Mouse (Mus musculus): ENCODE data around the gene Fbxo48. TPM values are rescaled to one million over a fixed set of nuclear protein-coding genes. Genes with fewer than 3 reads are reported as not detected.

The Fbxo48 gene
- total and polyA plus RNA-seq, 3 experiments = 1.3 to 48.9 (median 16.0) TPM

GRCm38 (mm10) chr11:16996818-16997217, 45.6 kb downstream of the Fbxo48 start:
- Histone ChIP-seq H3K36me3 (replicated peaks) (peaks cover 64% of the 10 kb centered on the region), H3K4me3 (ENCODE audit: low read depth, low read length) (no peak overlapping the region), H3K4me1 (ENCODE audit: insufficient read depth, low read depth, low read length) (peaks cover 19% of the 10 kb centered on the region), H3K27me3 (ENCODE audit: insufficient read depth, low read length) (no peaks in the 10 kb centered on the region), H3K9me3 (replicated peaks) (no peaks in the 10 kb centered on the region)
- no peak for TF ChIP-seq GATA1 (IDR thresholded peaks at IDR 0.05; ENCODE audit: borderline replicate concordance, low read length)
- no peak for TF ChIP-seq CTCF (IDR thresholded peaks at IDR 0.05; ENCODE audit: low read depth, low read length)
- TF ChIP-seq GATA2 (IDR thresholded peaks at IDR 0.05; ENCODE audit: borderline replicate concordance, low read depth, low read length) = no peak
- TF ChIP-seq TAL1 (conservative IDR thresholded peaks at IDR 0.05; ENCODE audit: low read depth, low read length) = no peak
- TF ChIP-seq POLR2AphosphoS5 (IDR thresholded peaks at IDR 0.05; ENCODE audit: insufficient replicate concordance, low read depth, low read length) = no peak
- ATAC-seq (ENCODE audit: extremely low read depth, insufficient number of reproducible peaks, low FRiP score, poor library complexity, severe bottlenecking) = no peak
- no peak for DNase-seq (ENCODE audit: low spot score)

GRCm38 (mm10) chr11:16997465-16997864, 46.3 kb downstream of the Fbxo48 start:
- Histone ChIP-seq H3K9me3 (replicated peaks) (no peaks in the 10 kb centered on the region), H3K36me3 (replicated peaks) (peaks cover 58% of the 10 kb centered on the region), H3K4me1 (ENCODE audit: insufficient read depth, low read depth, low read length) (peaks cover 24% of the 10 kb centered on the region), H3K4me3 (ENCODE audit: low read depth, low read length) (no peak overlapping the region), H3K27me3 (ENCODE audit: insufficient read depth, low read length) (no peaks in the 10 kb centered on the region)
- TF ChIP-seq POLR2AphosphoS5 (IDR thresholded peaks at IDR 0.05; ENCODE audit: insufficient replicate concordance, low read depth, low read length) = no peak
- TF ChIP-seq GATA2 (IDR thresholded peaks at IDR 0.05; ENCODE audit: borderline replicate concordance, low read depth, low read length) = no peak
- no peak for TF ChIP-seq TAL1 (conservative IDR thresholded peaks at IDR 0.05; ENCODE audit: low read depth, low read length)
- TF ChIP-seq CTCF (IDR thresholded peaks at IDR 0.05; ENCODE audit: low read depth, low read length) = no peak
- TF ChIP-seq GATA1 (IDR thresholded peaks at IDR 0.05; ENCODE audit: borderline replicate concordance, low read length) = no peak
- no peak for ATAC-seq (ENCODE audit: extremely low read depth, insufficient number of reproducible peaks, low FRiP score, poor library complexity, severe bottlenecking)
- no peak for DNase-seq (ENCODE audit: low spot score)

DNA sequence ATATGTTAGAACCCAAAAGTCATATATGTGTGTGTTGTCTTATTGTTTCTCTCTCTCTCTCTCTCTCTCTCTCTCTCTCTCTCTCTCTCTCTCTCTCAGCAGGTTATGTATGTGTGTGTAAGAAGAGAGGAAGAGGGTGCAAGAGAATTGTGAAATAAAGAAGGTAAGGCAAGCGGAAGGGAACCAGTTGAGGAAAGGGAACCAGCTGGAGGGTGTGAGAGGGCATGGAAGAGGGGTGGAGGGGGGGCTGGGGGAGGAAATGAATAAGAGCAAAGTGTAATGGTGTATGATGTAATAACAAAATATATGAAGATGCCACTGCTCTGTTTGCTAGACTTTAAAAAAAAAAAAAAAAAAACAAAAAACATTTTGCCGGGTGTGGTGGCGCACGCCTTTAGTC, 48.2 kb downstream of the Fbxo48 start:
- H3K4me1 ChIP-seq (ENCODE audit: insufficient read depth, low read depth, low read length) = peaks cover 43% of the 10 kb centered on the region
- TF ChIP-seq CTCF (IDR thresholded peaks at IDR 0.05; ENCODE audit: low read depth, low read length) = no peak
- no peak for TF ChIP-seq POLR2AphosphoS5 (IDR thresholded peaks at IDR 0.05; ENCODE audit: insufficient replicate concordance, low read depth, low read length)
- TF ChIP-seq GATA2 (IDR thresholded peaks at IDR 0.05; ENCODE audit: borderline replicate concordance, low read depth, low read length) = no peak

DNA sequence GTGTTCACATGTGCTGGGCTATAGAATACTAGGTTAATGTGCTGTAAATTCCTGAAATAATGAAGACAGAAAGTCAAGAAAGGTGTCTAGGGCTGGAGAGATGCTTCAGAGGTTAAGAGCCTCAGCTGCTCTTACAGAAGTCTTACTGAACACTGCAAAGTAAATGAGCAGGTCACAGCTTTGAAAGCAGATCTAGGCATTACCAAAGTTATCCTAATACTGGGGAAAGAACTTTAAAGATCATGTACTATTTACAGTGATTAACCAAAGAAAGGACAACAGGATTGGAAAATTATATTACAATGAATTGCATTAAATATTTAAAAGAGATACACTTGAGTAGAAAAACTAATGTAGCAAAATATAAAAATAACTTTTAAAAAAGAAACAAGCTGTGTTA, 48.8 kb downstream of the Fbxo48 start:
- TF ChIP-seq GATA1 (IDR thresholded peaks at IDR 0.05; ENCODE audit: borderline replicate concordance, low read length) (no peak), GATA2 (IDR thresholded peaks at IDR 0.05; ENCODE audit: borderline replicate concordance, low read depth, low read length) (no peak), TAL1 (conservative IDR thresholded peaks at IDR 0.05; ENCODE audit: low read depth, low read length) (no peak), CTCF (IDR thresholded peaks at IDR 0.05; ENCODE audit: low read depth, low read length) (no peak), POLR2AphosphoS5 (IDR thresholded peaks at IDR 0.05; ENCODE audit: insufficient replicate concordance, low read depth, low read length) (no peak)
- ATAC-seq (ENCODE audit: extremely low read depth, insufficient number of reproducible peaks, low FRiP score, poor library complexity, severe bottlenecking) = no peak
- Histone ChIP-seq H3K36me3 (replicated peaks) (peaks cover 36% of the 10 kb centered on the region), H3K27me3 (ENCODE audit: insufficient read depth, low read length) (no peaks in the 10 kb centered on the region), H3K4me1 (ENCODE audit: insufficient read depth, low read depth, low read length) (peaks cover 48% of the 10 kb centered on the region), H3K9me3 (replicated peaks) (no peaks in the 10 kb centered on the region), H3K4me3 (ENCODE audit: low read depth, low read length) (no peak overlapping the region)
- no peak for DNase-seq (ENCODE audit: low spot score)

More for the DNA sequence above, 48.2 kb downstream of the Fbxo48 start:
- H3K27me3 ChIP-seq (ENCODE audit: insufficient read depth, low read length) = no peaks in the 10 kb centered on the region
- no peak for ATAC-seq (ENCODE audit: extremely low read depth, insufficient number of reproducible peaks, low FRiP score, poor library complexity, severe bottlenecking)
- no peak for DNase-seq (ENCODE audit: low spot score)
- no peak overlapping the region for H3K4me3 ChIP-seq (ENCODE audit: low read depth, low read length)
- H3K9me3 ChIP-seq (replicated peaks) = no peaks in the 10 kb centered on the region
- H3K36me3 ChIP-seq (replicated peaks) = peaks cover 42% of the 10 kb centered on the region

- Histone ChIP-seq H3K4me3 (ENCODE audit: low read depth, low read length) (no peak overlapping the region), H3K36me3 (replicated peaks) (peaks cover 29% of the 10 kb centered on the region), H3K9me3 (replicated peaks) (no peaks in the 10 kb centered on the region), H3K4me1 (ENCODE audit: insufficient read depth, low read depth, low read length) (peaks cover 54% of the 10 kb centered on the region), H3K27me3 (ENCODE audit: insufficient read depth, low read length) (no peaks in the 10 kb centered on the region)
- ATAC-seq (ENCODE audit: extremely low read depth, insufficient number of reproducible peaks, low FRiP score, poor library complexity, severe bottlenecking) (no peak), DNase-seq (ENCODE audit: low spot score) (no peak)
- TF ChIP-seq GATA2 (IDR thresholded peaks at IDR 0.05; ENCODE audit: borderline replicate concordance, low read depth, low read length) (no peak), POLR2AphosphoS5 (IDR thresholded peaks at IDR 0.05; ENCODE audit: insufficient replicate concordance, low read depth, low read length) (no peak), GATA1 (IDR thresholded peaks at IDR 0.05; ENCODE audit: borderline replicate concordance, low read length) (no peak), TAL1 (conservative IDR thresholded peaks at IDR 0.05; ENCODE audit: low read depth, low read length) (no peak), CTCF (IDR thresholded peaks at IDR 0.05; ENCODE audit: low read depth, low read length) (no peak)
These were observed 49.5 kb downstream of the Fbxo48 start for GRCm38 (mm10) chr11:17000353-17001334.

DNA sequence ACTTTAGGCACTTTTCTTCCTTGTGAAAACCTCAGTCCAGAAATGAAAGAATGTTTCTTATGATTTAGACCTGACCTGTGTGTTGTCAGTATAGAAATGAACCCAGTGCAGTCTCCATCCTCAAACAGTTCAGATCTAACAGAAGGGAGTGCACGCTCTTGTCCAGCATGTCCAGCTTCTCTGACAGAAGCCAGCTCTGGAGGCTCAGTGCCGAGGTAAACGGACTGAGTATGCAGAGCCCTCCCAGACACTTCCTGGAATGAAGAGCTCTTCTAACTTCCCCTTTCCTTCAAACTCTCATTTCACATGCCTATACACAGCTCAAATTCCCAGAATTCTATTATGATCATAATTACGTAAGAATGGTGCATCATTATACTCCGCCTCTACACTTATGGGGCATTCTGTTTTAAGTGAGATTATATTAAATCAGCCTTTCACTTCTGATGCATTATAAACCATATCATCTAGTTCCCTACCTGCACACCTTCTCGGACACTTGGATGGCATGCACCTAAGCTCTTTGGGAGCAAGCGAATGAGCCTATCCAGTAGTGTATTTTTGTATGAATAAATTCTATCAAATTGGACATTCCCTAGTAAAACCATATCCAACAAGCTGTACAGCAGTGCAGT, 51.7 kb downstream of the Fbxo48 start:
- ATAC-seq (ENCODE audit: extremely low read depth, insufficient number of reproducible peaks, low FRiP score, poor library complexity, severe bottlenecking) (peak; percentile 58), DNase-seq (ENCODE audit: low spot score) (peak; percentile 42)
- H3K4me3 ChIP-seq (ENCODE audit: low read depth, low read length) = peak overlapping the region; percentile 48; the same call in 1 of the 2 replicates
- peaks cover 68% of the 10 kb centered on the region for H3K4me1 ChIP-seq (ENCODE audit: insufficient read depth, low read depth, low read length)
- H3K36me3 ChIP-seq (replicated peaks) = peaks cover 19% of the 10 kb centered on the region
- no peaks in the 10 kb centered on the region for H3K9me3 ChIP-seq (replicated peaks)
- no peaks in the 10 kb centered on the region for H3K27me3 ChIP-seq (ENCODE audit: insufficient read depth, low read length)
- no peak for TF ChIP-seq GATA1 (IDR thresholded peaks at IDR 0.05; ENCODE audit: borderline replicate concordance, low read length)
- no peak for TF ChIP-seq POLR2AphosphoS5 (IDR thresholded peaks at IDR 0.05; ENCODE audit: insufficient replicate concordance, low read depth, low read length)
- no peak for TF ChIP-seq CTCF (IDR thresholded peaks at IDR 0.05; ENCODE audit: low read depth, low read length)
- TF ChIP-seq GATA2 (IDR thresholded peaks at IDR 0.05; ENCODE audit: borderline replicate concordance, low read depth, low read length) = no peak
- TF ChIP-seq TAL1 (conservative IDR thresholded peaks at IDR 0.05; ENCODE audit: low read depth, low read length) = no peak

Measured in G1E (cell line).